Comparison of ENCODE assay signal across 9 mouse cellular contexts in the genomic region with DNA sequence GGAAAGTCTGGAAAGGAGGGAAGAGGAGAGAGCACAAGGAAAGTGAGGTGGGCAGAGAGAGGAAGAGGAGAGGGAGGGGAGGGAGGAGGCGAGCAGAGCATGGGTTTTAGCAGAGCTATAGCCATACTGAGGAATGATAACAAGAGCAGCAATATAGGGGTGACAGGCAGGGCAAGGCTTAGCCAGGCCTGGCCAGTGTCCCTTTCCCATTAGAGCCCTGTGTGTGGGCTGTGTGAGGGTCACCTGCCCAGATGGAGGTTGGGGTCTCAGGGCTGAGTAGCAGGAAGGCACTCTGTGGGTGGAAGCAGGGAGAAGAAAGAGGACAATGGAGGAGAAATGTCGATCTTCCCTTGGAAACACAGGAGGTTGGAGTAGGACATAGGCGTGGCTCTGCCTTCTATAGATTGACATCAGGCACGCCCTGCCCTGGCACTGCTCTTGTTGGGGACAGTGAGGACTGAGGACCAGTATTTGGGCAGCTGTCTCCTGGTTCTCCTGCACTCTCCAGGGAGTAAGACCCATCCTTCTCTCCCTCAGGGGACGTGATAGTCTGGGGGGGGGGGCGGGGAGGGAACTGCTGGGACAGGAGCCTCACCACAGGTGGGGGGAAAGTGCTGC. TPM values are rescaled to one million over a fixed set of nuclear protein-coding genes. Genes with fewer than 3 reads are reported as not detected.
DNase-seq lines count a peak whose midpoint lies in the region; ATAC-seq and TF ChIP-seq lines count a peak whose summit lies in the region.
"Had no signal": no experiment of that assay in that cellular context is flagged by ENCODE, and none has a peak within 500 bp of the region (broad histone marks: within the 10 kb centered on the region; RNA-seq: fewer than 3 reads in every experiment).

No protein-coding gene starts in this region.

- TF ChIP-seq CTCF in bone marrow, adult 2 months (IDR thresholded peaks at IDR 0.05; ENCODE audit: control insufficient read depth, insufficient read depth, low read length): no peak
- no peak for TF ChIP-seq CTCF in lung, postnatal 0 days (IDR thresholded peaks at IDR 0.05)

- peak overlapping the region; percentile 59 to 61 for H3K27ac ChIP-seq in heart, embryonic 14.5 days (replicated peaks in 1 of 2; ENCODE audit: control insufficient read depth in 1 of 2, insufficient read depth in 1 of 2, low read depth in 2 of 2, low read length in 2 of 2)
- H3K27ac ChIP-seq in bone marrow, adult 2 months (ENCODE audit: control insufficient read depth, insufficient read depth, low read depth, low read length, poor library complexity): no peak overlapping the region; the same call in 1 of the 2 replicates
- no peak overlapping the region for H3K27ac ChIP-seq in lung, postnatal 0 days (ENCODE audit: low read length)

- 20% methylated on average over 5 of the region's 6 CpGs for WGBS in heart, embryonic 14.5 days
- 21% methylated on average over 6 of the region's 6 CpGs for WGBS in bone marrow, adult 2 months
- 33% methylated on average over 5 of the region's 6 CpGs for WGBS in lung, postnatal 0 days

- peaks cover 18 to 22% of the 10 kb centered on the region in 2 experiments; a peak in 3 of 4 replicates for H3K4me1 ChIP-seq in heart, embryonic 14.5 days (ENCODE audit: control insufficient read depth in 2 of 2, insufficient read depth in 2 of 2, low read length in 2 of 2)
- peaks cover 3% of the 10 kb centered on the region; the same call in 1 of the 2 replicates for H3K4me1 ChIP-seq in bone marrow, adult 2 months (ENCODE audit: control insufficient read depth, insufficient read depth, low read length)
- H3K4me1 ChIP-seq in lung, postnatal 0 days (ENCODE audit: insufficient read depth, low read depth, low read length): peaks cover 3% of the 10 kb centered on the region; the same call in 1 of the 2 replicates

- H3K9me3 ChIP-seq in heart, embryonic 14.5 days (ENCODE audit: control insufficient read depth, low read length): no peaks in the 10 kb centered on the region
- H3K9me3 ChIP-seq in lung, postnatal 0 days (ENCODE audit: low read length): no peaks in the 10 kb centered on the region

- no peak for TF ChIP-seq EP300 in lung, postnatal 0 days (IDR thresholded peaks at IDR 0.05)

- peak overlapping the region; percentile 59 for H3K4me2 ChIP-seq in heart, embryonic 14.5 days (ENCODE audit: low read length)
- H3K4me2 ChIP-seq in lung, postnatal 0 days (replicated peaks; ENCODE audit: low read depth, low read length): peak overlapping the region; percentile 68

- ATAC-seq in heart, embryonic 14.5 days (ENCODE audit: insufficient number of reproducible peaks, insufficient read depth, low FRiP score, low read depth): 0 out of 2 replicates have a peak, but pooled peaks have one; percentile 16
- peak; percentile 31 for ATAC-seq in lung, postnatal 0 days

- no peak for TF ChIP-seq POLR2A in bone marrow, adult 2 months (IDR thresholded peaks at IDR 0.05; ENCODE audit: borderline replicate concordance, control insufficient read depth, low read depth, low read length)

- no peaks in the 10 kb centered on the region for H3K36me3 ChIP-seq in heart, embryonic 14.5 days (ENCODE audit: control insufficient read depth, insufficient read depth, low read length)
- H3K36me3 ChIP-seq in lung, postnatal 0 days (ENCODE audit: insufficient read depth, low read length): no peaks in the 10 kb centered on the region

- H3K9ac ChIP-seq in heart, embryonic 14.5 days (ENCODE audit: low read length): peak overlapping the region; percentile 16
- no peak overlapping the region for H3K9ac ChIP-seq in lung, postnatal 0 days (replicated peaks; ENCODE audit: low read depth)

- no peak for DNase-seq in heart, postnatal 14 days
- DNase-seq in heart, postnatal 4 days: peak; percentile 24
- DNase-seq in lung, postnatal 0 days (ENCODE audit: low spot score): peak; percentile 38
- DNase-seq in adrenal gland, postnatal 36 days: no peak
- no peak for DNase-seq in left cerebral cortex, adult 11 months (ENCODE audit: low spot score)
- no peak for DNase-seq in adrenal gland, postnatal 4 days (ENCODE audit: low spot score in 2 of 2)

- intact Hi-C loops in heart, postnatal 14 days (cut with DNase I): no loop called here

- H3K27me3 ChIP-seq in heart, embryonic 14.5 days (ENCODE audit: control insufficient read depth, insufficient read depth, low read length): no peaks in the 10 kb centered on the region
- no peaks in the 10 kb centered on the region for H3K27me3 ChIP-seq in lung, postnatal 0 days (replicated peaks; ENCODE audit: insufficient read depth, low read length)

- peak overlapping the region; percentile 33 to 53 for H3K4me3 ChIP-seq in heart, embryonic 14.5 days (ENCODE audit: control insufficient read depth in 1 of 2, insufficient read depth in 1 of 2, low read depth in 1 of 2, low read length in 2 of 2)
- H3K4me3 ChIP-seq in bone marrow, adult 2 months (replicated peaks; ENCODE audit: control insufficient read depth, low read depth, low read length): peak overlapping the region; percentile 65
- H3K4me3 ChIP-seq in lung, postnatal 0 days (ENCODE audit: low read depth, low read length): peak overlapping the region; percentile 26

RNA-seq across cellular contexts. Expression of gene Mrgpre, which starts 0.8 kb away (rescaled TPM):
- 1.5 and 2.3 TPM in 2 replicates for polyA plus RNA-seq in heart, embryonic 14.5 days (2014; fragmentation: Nextera tagmentation; extraction: Ambion mirVana)
- total RNA-seq in heart, postnatal 14 days (2021): 1 to 10 TPM; 1.5 to 1.8 TPM
- polyA plus RNA-seq in bone marrow, adult 2 months (2011; ENCODE audit: insufficient read depth, insufficient read length, low replicate concordance, missing spikeins): 0.52 TPM in 1 of 2 replicates, not detected in the other
- 1 to 10 TPM; 2.3 to 2.4 TPM for total RNA-seq in heart, postnatal 4 days (2021)
- polyA plus RNA-seq in lung, postnatal 0 days (2015; fragmentation: Nextera tagmentation; extraction: Ambion mirVana): 0.67 and 0.72 TPM in 2 replicates
- 1 to 10 TPM; 1.3 to 1.6 TPM for total RNA-seq in adrenal gland, postnatal 36 days (2021)
- total RNA-seq in adrenal gland, postnatal 4 days (2021): 1 to 10 TPM; 3.0 to 3.4 TPM

RNA-seq across cellular contexts. Expression of gene Mrgprg, which starts 16.7 kb away (rescaled TPM):
- not detected in 2 replicates for polyA plus RNA-seq in heart, embryonic 14.5 days (2014; fragmentation: Nextera tagmentation; extraction: Ambion mirVana)
- total RNA-seq in heart, postnatal 14 days (2021): not detected
- polyA plus RNA-seq in bone marrow, adult 2 months (2011; ENCODE audit: insufficient read depth, insufficient read length, low replicate concordance, missing spikeins): not detected in 2 replicates
- not detected for total RNA-seq in heart, postnatal 4 days (2021)
- not detected in 2 replicates for polyA plus RNA-seq in lung, postnatal 0 days (2015; fragmentation: Nextera tagmentation; extraction: Ambion mirVana)
- total RNA-seq in adrenal gland, postnatal 36 days (2021): 1 to 10 TPM; 1.3 to 3.8 TPM
- total RNA-seq in adrenal gland, postnatal 4 days (2021): not detected
- total RNA-seq: hematopoietic stem cell, adult 5-6 weeks had no signal

RNA-seq across cellular contexts. Expression of gene Osbpl5, which starts 26.7 kb away (rescaled TPM):
- 34.9 and 36.9 TPM in 2 replicates for polyA plus RNA-seq in heart, embryonic 14.5 days (2014; fragmentation: Nextera tagmentation; extraction: Ambion mirVana)
- 10 to 100 TPM; 18.5 to 21.9 TPM for total RNA-seq in heart, postnatal 14 days (2021)
- 3.4 and 6.7 TPM in 2 replicates for polyA plus RNA-seq in bone marrow, adult 2 months (2011; ENCODE audit: insufficient read depth, insufficient read length, low replicate concordance, missing spikeins)
- 10 to 100 TPM; 45.1 to 46.4 TPM for total RNA-seq in heart, postnatal 4 days (2021)
- 47.6 and 56.8 TPM in 2 replicates for polyA plus RNA-seq in lung, postnatal 0 days (2015; fragmentation: Nextera tagmentation; extraction: Ambion mirVana)
- total RNA-seq in adrenal gland, postnatal 36 days (2021): 10 to 100 TPM; 29.6 to 32.4 TPM
- 10 to 100 TPM; 42.3 to 50.7 TPM for total RNA-seq in adrenal gland, postnatal 4 days (2021)

RNA-seq across cellular contexts. Expression of gene Nadsyn1, which starts 39.2 kb away (rescaled TPM):
- 7.2 and 9.2 TPM in 2 replicates for polyA plus RNA-seq in heart, embryonic 14.5 days (2014; fragmentation: Nextera tagmentation; extraction: Ambion mirVana)
- total RNA-seq in heart, postnatal 14 days (2021): 1 to 10 TPM; 5.8 to 6.4 TPM
- polyA plus RNA-seq in bone marrow, adult 2 months (2011; ENCODE audit: insufficient read depth, insufficient read length, low replicate concordance, missing spikeins): 2.3 and 4.4 TPM in 2 replicates
- total RNA-seq in heart, postnatal 4 days (2021): 1 to 10 TPM; 8.8 to 9.8 TPM
- 5.0 and 5.2 TPM in 2 replicates for polyA plus RNA-seq in lung, postnatal 0 days (2015; fragmentation: Nextera tagmentation; extraction: Ambion mirVana)
- 10 to 100 TPM; 11.8 to 12.6 TPM for total RNA-seq in adrenal gland, postnatal 36 days (2021)
- 10 to 100 TPM; 12.4 to 13.9 TPM for total RNA-seq in adrenal gland, postnatal 4 days (2021)

RNA-seq across cellular contexts. Expression of gene Dhcr7, which starts 39.5 kb away (rescaled TPM):
- polyA plus RNA-seq in heart, embryonic 14.5 days (2014; fragmentation: Nextera tagmentation; extraction: Ambion mirVana): 20.2 and 24.7 TPM in 2 replicates
- 1 to 10 TPM; 6.1 to 7.4 TPM for total RNA-seq in heart, postnatal 14 days (2021)
- 7.4 and 8.5 TPM in 2 replicates for polyA plus RNA-seq in bone marrow, adult 2 months (2011; ENCODE audit: insufficient read depth, insufficient read length, low replicate concordance, missing spikeins)
- total RNA-seq in heart, postnatal 4 days (2021): 10 to 100 TPM; 15.7 to 17.5 TPM
- polyA plus RNA-seq in lung, postnatal 0 days (2015; fragmentation: Nextera tagmentation; extraction: Ambion mirVana): 9.7 and 10.8 TPM in 2 replicates
- 1,000 to 10,000 TPM in 1 of 2 experiments, 100 to 1,000 TPM in 1; 948 to 1,085 TPM for total RNA-seq in adrenal gland, postnatal 36 days (2021)
- total RNA-seq in adrenal gland, postnatal 4 days (2021): 100 to 1,000 TPM; 186 to 188 TPM

Comparison
In these comparisons a context has a peak if more than half of its experiments do, and no peak if none do; other contexts are left out.
1. DNase-seq: peak in heart, postnatal 4 days (single experiment) and lung, postnatal 0 days (single experiment); none in heart, postnatal 14 days (0 of 2), adrenal gland, postnatal 36 days (0 of 2), left cerebral cortex, adult 11 months (single experiment) and adrenal gland, postnatal 4 days (0 of 2).
2. H3K27ac ChIP-seq: peak in heart, embryonic 14.5 days (2 of 2); none in bone marrow, adult 2 months (single experiment) and lung, postnatal 0 days (single experiment).
3. Peak in every context shown above with its lines, with median percentiles within 50 percentile points of each other: H3K4me3 ChIP-seq.